ENCODE assay signal across 12 mouse cellular contexts in genomic region chr19:3904363-3904675, GRCm38 (mm10). TPM values are rescaled to one million over a fixed set of nuclear protein-coding genes. Genes with fewer than 3 reads are reported as not detected.
DNase-seq lines count a peak whose midpoint lies in the region; ATAC-seq lines count a peak whose summit lies in the region.
"Had no signal": no experiment of that assay in that cellular context is flagged by ENCODE, and none has a peak within 500 bp of the region (broad histone marks: within the 10 kb centered on the region; RNA-seq: fewer than 3 reads in every experiment).

No protein-coding gene starts in this region.

- H3K9me3 ChIP-seq in heart, embryonic 10.5 days = no peaks in the 10 kb centered on the region
- no peaks in the 10 kb centered on the region for H3K9me3 ChIP-seq in liver, embryonic 11.5 days (ENCODE audit: control insufficient read depth, low read length)
- no peaks in the 10 kb centered on the region for H3K9me3 ChIP-seq in embryonic facial prominence, embryonic 15.5 days (replicated peaks)
- H3K9me3 ChIP-seq: forebrain, embryonic 15.5 days; limb, embryonic 15.5 days had no signal

- peaks cover 48% of the 10 kb centered on the region for H3K36me3 ChIP-seq in heart, embryonic 10.5 days
- peaks cover 29% of the 10 kb centered on the region for H3K36me3 ChIP-seq in liver, embryonic 11.5 days (ENCODE audit: control insufficient read depth, insufficient read depth, low read length)
- peaks cover 46% of the 10 kb centered on the region for H3K36me3 ChIP-seq in embryonic facial prominence, embryonic 15.5 days
- peaks cover 45% of the 10 kb centered on the region for H3K36me3 ChIP-seq in macrophage (ENCODE audit: inconsistent target)

- H3K9ac ChIP-seq in liver, embryonic 11.5 days (ENCODE audit: low read depth, low read length) = no peak overlapping the region
- no peak overlapping the region for H3K9ac ChIP-seq in embryonic facial prominence, embryonic 15.5 days
- H3K9ac ChIP-seq: forebrain, embryonic 15.5 days had no signal

- ATAC-seq in liver, embryonic 11.5 days (replicated peaks; ENCODE audit: low FRiP score) = no peak
- no peak for ATAC-seq in embryonic facial prominence, embryonic 15.5 days (ENCODE audit: insufficient number of reproducible peaks, low FRiP score, low TSS enrichment, low read depth)
- ATAC-seq: forebrain, embryonic 15.5 days; Patski had no signal

- H3K27ac ChIP-seq in heart, embryonic 10.5 days = 0 out of 2 replicates have a peak overlapping the region, but pooled peaks have one; percentile 47
- no peak overlapping the region for H3K27ac ChIP-seq in liver, embryonic 11.5 days (ENCODE audit: low read depth, low read length)
- no peak overlapping the region for H3K27ac ChIP-seq in embryonic facial prominence, embryonic 15.5 days (replicated peaks)
- H3K27ac ChIP-seq in macrophage = peak overlapping the region; percentile 100
- H3K27ac ChIP-seq: forebrain, embryonic 15.5 days had no signal

- H3K4me3 ChIP-seq in heart, embryonic 10.5 days = peak overlapping the region; percentile 16; the same call in 1 of the 2 replicates
- H3K4me3 ChIP-seq in liver, embryonic 11.5 days (ENCODE audit: low read depth, low read length) = no peak overlapping the region
- H3K4me3 ChIP-seq in embryonic facial prominence, embryonic 15.5 days (replicated peaks) = no peak overlapping the region
- peak overlapping the region; percentile 76 for H3K4me3 ChIP-seq in macrophage (ENCODE audit: inconsistent target)
- H3K4me3 ChIP-seq: forebrain, embryonic 15.5 days had no signal

- DNase-seq in heart, embryonic 10.5 days (ENCODE audit: low spot score) = no peak
- no peak for DNase-seq in heart, adult 8-10 months (ENCODE audit: low spot score)
- no peak for DNase-seq in liver, embryonic 11.5 days (ENCODE audit: low spot score)
- DNase-seq in liver = no peak
- no peak for DNase-seq in thymus, postnatal 4 days
- no peak for DNase-seq in adrenal gland, adult (ENCODE audit: inconsistent age in 2 of 2, low spot score in 1 of 2)
- DNase-seq: cerebellum, adult 8-10 months had no signal

- 64% methylated on average over 10 of the region's 10 CpGs for WGBS in heart, embryonic 10.5 days
- WGBS in liver, embryonic 11.5 days = 76% methylated on average over 10 of the region's 10 CpGs
- 52% methylated on average over 10 of the region's 10 CpGs for WGBS in embryonic facial prominence, embryonic 15.5 days
- 70% methylated on average over 9 of the region's 10 CpGs for WGBS in macrophage (ENCODE audit: missing documents)

- no peaks in the 10 kb centered on the region for H3K27me3 ChIP-seq in heart, embryonic 10.5 days (ENCODE audit: insufficient read depth, poor library complexity, severe bottlenecking)
- H3K27me3 ChIP-seq in liver, embryonic 11.5 days (replicated peaks; ENCODE audit: control insufficient read depth, insufficient read depth, low read length) = no peaks in the 10 kb centered on the region
- H3K27me3 ChIP-seq in embryonic facial prominence, embryonic 15.5 days = no peaks in the 10 kb centered on the region
- H3K27me3 ChIP-seq: forebrain, embryonic 15.5 days; limb, embryonic 15.5 days; Patski had no signal

- H3K4me2 ChIP-seq in liver, embryonic 11.5 days = peak overlapping the region; percentile 99
- peak overlapping the region; percentile 75; the same call in 1 of the 2 replicates for H3K4me2 ChIP-seq in embryonic facial prominence, embryonic 15.5 days (replicated peaks)
- H3K4me2 ChIP-seq: forebrain, embryonic 15.5 days had no signal

- peaks cover 94% of the 10 kb centered on the region for H3K79me2 ChIP-seq in macrophage (ENCODE audit: inconsistent target)

- peaks cover 46% of the 10 kb centered on the region for H3K4me1 ChIP-seq in heart, embryonic 10.5 days
- H3K4me1 ChIP-seq in liver, embryonic 11.5 days (replicated peaks; ENCODE audit: control insufficient read depth, insufficient read depth, low read length) = peaks cover 37% of the 10 kb centered on the region
- H3K4me1 ChIP-seq in embryonic facial prominence, embryonic 15.5 days = peaks cover 46% of the 10 kb centered on the region

RNA-seq across cellular contexts. Expression of gene Tcirg1, which starts 2.6 kb away (rescaled TPM):
- 22.5 and 32.2 TPM in 2 replicates for polyA plus RNA-seq in heart, embryonic 10.5 days (2016; fragmentation: Nextera tagmentation; extraction: Ambion mirVana)
- 10 to 100 TPM in 2 of 4 experiments, 1 to 10 TPM in 2; 8.5 to 13.9 (median 9.3) TPM for total RNA-seq in heart, adult 8-10 months (2022)
- 39.8 and 42.8 TPM in 2 replicates for polyA plus RNA-seq in liver, embryonic 11.5 days (2014; fragmentation: Nextera tagmentation; extraction: Ambion mirVana)
- polyA plus RNA-seq in embryonic facial prominence, embryonic 15.5 days (2015; fragmentation: Nextera tagmentation; extraction: Ambion mirVana) = 57.5 and 64.3 TPM in 2 replicates
- 1,000 to 10,000 TPM; 2,108 to 6,099 (median 4,045) TPM for total RNA-seq in macrophage (2018; cell fraction: chromatin; rRNA removed)
- total RNA-seq in macrophage (2018; cell fraction: cytosol; rRNA removed) = 100 to 1,000 TPM; 327 to 726 (median 484) TPM
- 1,000 to 10,000 TPM; 1,431 to 3,048 (median 2,231) TPM for total RNA-seq in macrophage (2018; cell fraction: nucleus; rRNA removed)
- polyA plus RNA-seq in macrophage (2018) = 359 to 665 TPM (median 410 TPM) in 3 replicates

RNA-seq across cellular contexts. Expression of gene Ndufs8, which starts 8.3 kb away (rescaled TPM):
- 323 and 356 TPM in 2 replicates for polyA plus RNA-seq in heart, embryonic 10.5 days (2016; fragmentation: Nextera tagmentation; extraction: Ambion mirVana)
- total RNA-seq in heart, adult 8-10 months (2022) = 100 to 1,000 TPM; 481 to 543 (median 507) TPM
- polyA plus RNA-seq in liver, embryonic 11.5 days (2014; fragmentation: Nextera tagmentation; extraction: Ambion mirVana) = 278 and 287 TPM in 2 replicates
- polyA plus RNA-seq in embryonic facial prominence, embryonic 15.5 days (2015; fragmentation: Nextera tagmentation; extraction: Ambion mirVana) = 255 and 269 TPM in 2 replicates
- 10 to 100 TPM in 13 of 26 experiments, 1 to 10 TPM in 13; 3.0 to 21.4 (median 9.9) TPM for total RNA-seq in macrophage (2018; cell fraction: chromatin; rRNA removed)
- 10 to 100 TPM; 59.2 to 98.0 (median 81.8) TPM for total RNA-seq in macrophage (2018; cell fraction: cytosol; rRNA removed)
- total RNA-seq in macrophage (2018; cell fraction: nucleus; rRNA removed) = 10 to 100 TPM in 22 of 26 experiments, 1 to 10 TPM in 4; 7.7 to 35.0 (median 19.8) TPM
- 65.9 to 103 TPM (median 95.7 TPM) in 3 replicates for polyA plus RNA-seq in macrophage (2018)

RNA-seq across cellular contexts. Expression of gene Aldh3b1, which starts 25.3 kb away (rescaled TPM):
- polyA plus RNA-seq in heart, embryonic 10.5 days (2016; fragmentation: Nextera tagmentation; extraction: Ambion mirVana) = 2.1 and 3.0 TPM in 2 replicates
- total RNA-seq in heart, adult 8-10 months (2022) = 1 to 10 TPM in 3 of 4 experiments, under 1 TPM in 1; 0.76 to 2.2 (median 1.6) TPM
- polyA plus RNA-seq in liver, embryonic 11.5 days (2014; fragmentation: Nextera tagmentation; extraction: Ambion mirVana) = 1.7 TPM in 2 replicates
- polyA plus RNA-seq in embryonic facial prominence, embryonic 15.5 days (2015; fragmentation: Nextera tagmentation; extraction: Ambion mirVana) = 4.8 and 4.9 TPM in 2 replicates
- total RNA-seq in macrophage (2018; cell fraction: chromatin; rRNA removed) = 10 to 100 TPM in 22 of 26 experiments, 1 to 10 TPM in 4; 6.7 to 54.0 (median 33.8) TPM
- 10 to 100 TPM; 53.2 to 92.7 (median 74.8) TPM for total RNA-seq in macrophage (2018; cell fraction: cytosol; rRNA removed)
- total RNA-seq in macrophage (2018; cell fraction: nucleus; rRNA removed) = 10 to 100 TPM; 15.3 to 80.6 (median 43.0) TPM
- 57.7 to 77.8 TPM (median 67.9 TPM) in 3 replicates for polyA plus RNA-seq in macrophage (2018)

RNA-seq across cellular contexts. Expression of gene Unc93b1, which starts 30.7 kb away (rescaled TPM):
- polyA plus RNA-seq in heart, embryonic 10.5 days (2016; fragmentation: Nextera tagmentation; extraction: Ambion mirVana) = 4.4 and 5.0 TPM in 2 replicates
- 10 to 100 TPM; 11.1 to 19.2 (median 13.7) TPM for total RNA-seq in heart, adult 8-10 months (2022)
- 14.2 and 16.0 TPM in 2 replicates for polyA plus RNA-seq in liver, embryonic 11.5 days (2014; fragmentation: Nextera tagmentation; extraction: Ambion mirVana)
- 27.7 and 30.0 TPM in 2 replicates for polyA plus RNA-seq in embryonic facial prominence, embryonic 15.5 days (2015; fragmentation: Nextera tagmentation; extraction: Ambion mirVana)
- total RNA-seq in macrophage (2018; cell fraction: chromatin; rRNA removed) = 1,000 to 10,000 TPM in 8 of 26 experiments, 100 to 1,000 TPM in 18; 216 to 1,289 (median 786) TPM
- total RNA-seq in macrophage (2018; cell fraction: cytosol; rRNA removed) = 1,000 to 10,000 TPM in 1 of 26 experiments, 100 to 1,000 TPM in 25; 460 to 1,074 (median 715) TPM
- 1,000 to 10,000 TPM in 15 of 26 experiments, 100 to 1,000 TPM in 11; 504 to 1,525 (median 1,073) TPM for total RNA-seq in macrophage (2018; cell fraction: nucleus; rRNA removed)
- 421 to 814 TPM (median 651 TPM) in 3 replicates for polyA plus RNA-seq in macrophage (2018)
- polyA plus RNA-seq: Patski had no signal

RNA-seq across cellular contexts. Expression of gene Chka, which starts 52.7 kb away (rescaled TPM):
- 29.8 and 40.3 TPM in 2 replicates for polyA plus RNA-seq in heart, embryonic 10.5 days (2016; fragmentation: Nextera tagmentation; extraction: Ambion mirVana)
- 10 to 100 TPM in 1 of 4 experiments, 1 to 10 TPM in 3; 8.3 to 10.4 (median 8.7) TPM for total RNA-seq in heart, adult 8-10 months (2022)
- 35.4 and 37.5 TPM in 2 replicates for polyA plus RNA-seq in liver, embryonic 11.5 days (2014; fragmentation: Nextera tagmentation; extraction: Ambion mirVana)
- polyA plus RNA-seq in embryonic facial prominence, embryonic 15.5 days (2015; fragmentation: Nextera tagmentation; extraction: Ambion mirVana) = 38.2 and 44.3 TPM in 2 replicates
- total RNA-seq in macrophage (2018; cell fraction: chromatin; rRNA removed) = 1,000 to 10,000 TPM in 4 of 26 experiments, 100 to 1,000 TPM in 22; 144 to 1,395 (median 235) TPM
- 10 to 100 TPM in 24 of 26 experiments, 1 to 10 TPM in 2; 8.5 to 48.8 (median 14.3) TPM for total RNA-seq in macrophage (2018; cell fraction: cytosol; rRNA removed)
- total RNA-seq in macrophage (2018; cell fraction: nucleus; rRNA removed) = 100 to 1,000 TPM in 20 of 26 experiments, 10 to 100 TPM in 6; 61.0 to 960 (median 161) TPM
- 11.1 to 17.8 TPM (median 15.8 TPM) in 3 replicates for polyA plus RNA-seq in macrophage (2018)

Comparison
In these comparisons a context has a peak if more than half of its experiments do, and no peak if none do; other contexts are left out.
1. H3K27ac ChIP-seq: peak in heart, embryonic 10.5 days (single experiment) and macrophage (single experiment); none in liver, embryonic 11.5 days (single experiment) and embryonic facial prominence, embryonic 15.5 days (single experiment).
2. H3K4me3 ChIP-seq: peak in heart, embryonic 10.5 days (single experiment) and macrophage (single experiment); none in liver, embryonic 11.5 days (single experiment) and embryonic facial prominence, embryonic 15.5 days (single experiment).